Mouse (Mus musculus) kidney, adult 2 months (tissue): ENCODE data around the gene Aqp8. TPM values are rescaled to one million over a fixed set of nuclear protein-coding genes. Genes with fewer than 3 reads are reported as not detected.

ENCODE experiments used
- DNase-seq: peaks from one replicate; pipeline ENCODE4 v3.0.0; 2021
- H3K27ac ChIP-seq: fragments of 200-500 bp; 2 replicates; pipeline ENCODE4 v1.5.1; 2012; ENCODE audit warnings: low read depth, low read length, control low read depth, inconsistent platforms; ENCODE audit not compliant: insufficient read depth
- H3K27me3 ChIP-seq: fragments of 200-500 bp; replicated peaks from 2 replicates; pipeline ENCODE4 v1.6.1; 2012; ENCODE audit warnings: mild to moderate bottlenecking, moderate library complexity, low read length, inconsistent platforms; ENCODE audit not compliant: control insufficient read depth, insufficient read depth
- H3K36me3 ChIP-seq: fragments of 200-500 bp; 2 replicates; pipeline ENCODE4 v1.6.1; 2012; ENCODE audit warnings: mild to moderate bottlenecking, moderate library complexity, low read length, inconsistent platforms; ENCODE audit not compliant: control insufficient read depth, insufficient read depth
- H3K4me1 ChIP-seq: fragments of 200-500 bp; 2 replicates; pipeline ENCODE4 v1.6.1; 2011; ENCODE audit warnings: low read length; ENCODE audit not compliant: control insufficient read depth, insufficient read depth
- H3K4me3 ChIP-seq: fragments of 200-500 bp; 2 replicates; pipeline ENCODE4 v1.5.1; 2011; ENCODE audit warnings: mild to moderate bottlenecking, low read depth, low read length, control low read depth; ENCODE audit not compliant: insufficient read depth
- CTCF ChIP-seq: fragments of 200-500 bp; conservative IDR thresholded peaks from 2 replicates; pipeline ENCODE4 v1.5.1; 2011; ENCODE audit warnings: low read depth, mild to moderate bottlenecking, control low read depth, low read length, moderate library complexity, mixed read lengths; ENCODE audit not compliant: insufficient read depth, insufficient read length
- POLR2A ChIP-seq: fragments of 200-500 bp; IDR thresholded peaks from one replicate; pipeline ENCODE4 v1.6.1; 2011; ENCODE audit warnings: low read depth, low read length, control low read depth
- WGBS: fragments of 180-500 bp; shearing (Covaris S2); methylation state at CpG from one replicate; pipeline ENCODE4 v1.1.7; 2018; 5-methylcytosine and 5-hydroxymethylcytosine counted together
- polyA plus RNA-seq: library from polyadenylated mRNA; depleted of rRNA; stranded (reverse); fragments of >200 nt; gene quantifications from 2 replicates; pipeline ENCODE4 v1.2.3, GENCODE M21; 2012

Aqp8 gene
- polyA plus RNA-seq, 1 experiment: 1.1 TPM

- TF ChIP-seq POLR2A: no peak
- no peak for TF ChIP-seq CTCF
- peaks cover 19% of the 10 kb centered on the region for H3K4me1 ChIP-seq
- no peak overlapping the region for H3K27ac ChIP-seq
Measured at GRCm38 (mm10) chr7:123429624-123430410, 32.3 kb upstream of the Aqp8 start.

GRCm38 (mm10) chr7:123430411-123430705, 31.7 kb upstream of the Aqp8 start:
- Histone ChIP-seq H3K4me1 (peaks cover 18% of the 10 kb centered on the region), H3K27ac (no peak overlapping the region), H3K27me3 (no peaks in the 10 kb centered on the region), H3K4me3 (no peak overlapping the region), H3K36me3 (no peaks in the 10 kb centered on the region)
- TF ChIP-seq POLR2A (no peak), CTCF (no peak)
- 65% methylated on average over 4 of the region's 4 CpGs for WGBS
- peak; percentile 41 for DNase-seq

More at GRCm38 (mm10) chr7:123429624-123430410, 32.3 kb upstream of the Aqp8 start:
- WGBS: 60% methylated on average over 8 of the region's 8 CpGs
- H3K36me3 ChIP-seq: no peaks in the 10 kb centered on the region
- no peaks in the 10 kb centered on the region for H3K27me3 ChIP-seq
- peak; percentile 21 for DNase-seq
- H3K4me3 ChIP-seq: no peak overlapping the region

- TF ChIP-seq CTCF (no peak), POLR2A (no peak)
- Histone ChIP-seq H3K4me1 (peaks cover 10% of the 10 kb centered on the region; the same call in 1 of the 2 replicates), H3K27me3 (no peaks in the 10 kb centered on the region), H3K4me3 (no peak overlapping the region), H3K36me3 (no peaks in the 10 kb centered on the region), H3K27ac (no peak overlapping the region)
- WGBS: 62% methylated on average over 4 of the region's 4 CpGs
- DNase-seq: no peak
Measured at GRCm38 (mm10) chr7:123431206-123431605, 30.9 kb upstream of the Aqp8 start.

GRCm38 (mm10) chr7:123442079-123442478, 20.0 kb upstream of the Aqp8 start:
- Histone ChIP-seq H3K4me3 (no peak overlapping the region), H3K36me3 (no peaks in the 10 kb centered on the region), H3K27me3 (no peaks in the 10 kb centered on the region), H3K4me1 (no peaks in the 10 kb centered on the region), H3K27ac (no peak overlapping the region)
- 87% methylated on average over 1 of the region's 1 CpGs for WGBS
- DNase-seq: no peak
- no peak for TF ChIP-seq POLR2A
- TF ChIP-seq CTCF: no peak

GRCm38 (mm10) chr7:123448794-123449193, 13.3 kb upstream of the Aqp8 start:
- TF ChIP-seq CTCF (no peak), POLR2A (no peak)
- H3K27me3 ChIP-seq: no peaks in the 10 kb centered on the region
- H3K27ac ChIP-seq: no peak overlapping the region
- no peak overlapping the region for H3K4me3 ChIP-seq
- no peak for DNase-seq
- 80% methylated on average over 2 of the region's 2 CpGs for WGBS
- peaks cover 7% of the 10 kb centered on the region for H3K4me1 ChIP-seq
- no peaks in the 10 kb centered on the region for H3K36me3 ChIP-seq

- 66% methylated on average over 10 of the region's 10 CpGs for WGBS
- Histone ChIP-seq H3K27me3 (no peaks in the 10 kb centered on the region), H3K36me3 (no peaks in the 10 kb centered on the region), H3K4me1 (peaks cover 9% of the 10 kb centered on the region), H3K27ac (no peak overlapping the region), H3K4me3 (no peak overlapping the region)
- DNase-seq: no peak
- no peak for TF ChIP-seq POLR2A
- TF ChIP-seq CTCF: no peak
Measured at GRCm38 (mm10) chr7:123449676-123450075, 12.4 kb upstream of the Aqp8 start.

GRCm38 (mm10) chr7:123450515-123450914, 11.6 kb upstream of the Aqp8 start:
- no peak overlapping the region for H3K4me3 ChIP-seq
- no peaks in the 10 kb centered on the region for H3K36me3 ChIP-seq
- peaks cover 9% of the 10 kb centered on the region for H3K4me1 ChIP-seq
- DNase-seq: no peak
- H3K27ac ChIP-seq: no peak overlapping the region
- TF ChIP-seq POLR2A (no peak), CTCF (no peak)
- 87% methylated on average over 2 of the region's 2 CpGs for WGBS
- no peaks in the 10 kb centered on the region for H3K27me3 ChIP-seq
